Mouse (Mus musculus) ES-E14 (cell line): ENCODE results near the gene Krtap5-4. TPM values are rescaled to one million over a fixed set of nuclear protein-coding genes. Genes with fewer than 3 reads are reported as not detected.

Experiments
- DNase-seq: peaks from one replicate; pipeline ENCODE4 v3.0.0-alpha.2; 2013; ENCODE audit warnings: low read depth, low spot score
- H3K27ac ChIP-seq: 2 replicates; pipeline ENCODE4 v1.5.1; 2012; ENCODE audit warnings: low read depth, mild to moderate bottlenecking, low read length, moderate library complexity, mixed read lengths; ENCODE audit not compliant: poor library complexity, insufficient read depth, severe bottlenecking
- H3K36me3 ChIP-seq: 2 replicates; pipeline ENCODE4 v1.6.1; 2012; ENCODE audit warnings: mild to moderate bottlenecking, low read length, moderate library complexity, mixed read lengths; ENCODE audit not compliant: control insufficient read depth, poor library complexity, insufficient read depth, severe bottlenecking
- H3K4me1 ChIP-seq, 2 experiments: fragments of 150-350 bp in 1 of 2; sonication (generic) in 1 of 2; 2 replicates each; pipeline ENCODE4 v1.6.1; 2012; ENCODE audit warnings: low read length in 2 of 2, mild to moderate bottlenecking in 1 of 2, mixed read lengths in 1 of 2; ENCODE audit not compliant: control insufficient read depth in 2 of 2, insufficient read depth in 2 of 2, poor library complexity in 1 of 2
- H3K4me3 ChIP-seq, 2 experiments: fragments of 150-350 bp in 1 of 2; sonication (generic) in 1 of 2; 2 replicates each; pipeline ENCODE4 v1.5.1; 2012; ENCODE audit warnings: low read length in 2 of 2, low read depth in 1 of 2, mild to moderate bottlenecking in 1 of 2, mixed read lengths in 1 of 2; ENCODE audit not compliant: insufficient read depth in 1 of 2, poor library complexity in 1 of 2, severe bottlenecking in 1 of 2
- H3K9ac ChIP-seq: 2 replicates; pipeline ENCODE4 v1.6.1; 2012; ENCODE audit warnings: low read depth, mild to moderate bottlenecking, low read length, mixed read lengths; ENCODE audit not compliant: poor library complexity, insufficient read depth, severe bottlenecking
- H3K9me3 ChIP-seq: fragments of 150-350 bp; sonication (generic); 2 replicates; pipeline ENCODE4 v1.6.1; 2012; ENCODE audit warnings: low read depth, mild to moderate bottlenecking, low read length; ENCODE audit not compliant: control insufficient read depth, insufficient read depth
- CHD2 ChIP-seq: IDR thresholded peaks from 2 replicates; pipeline ENCODE4 v1.6.1; 2014; ENCODE audit warnings: mild to moderate bottlenecking, low read depth, low read length, inconsistent platforms
- HCFC1 ChIP-seq: IDR thresholded peaks from 2 replicates; pipeline ENCODE4 v1.6.1; 2012; ENCODE audit warnings: low read length, inconsistent platforms, borderline replicate concordance; ENCODE audit not compliant: insufficient read depth
- MAFK ChIP-seq: IDR thresholded peaks from 2 replicates; pipeline ENCODE4 v1.6.1; 2014; ENCODE audit warnings: mild to moderate bottlenecking, low read depth, low read length, inconsistent platforms; ENCODE audit not compliant: insufficient read depth
- ZC3H11A ChIP-seq: IDR thresholded peaks from 2 replicates; pipeline ENCODE4 v1.6.1; 2012; ENCODE audit warnings: low read depth, mild to moderate bottlenecking, inconsistent platforms, low read length, borderline replicate concordance
- ZNF384 ChIP-seq: IDR thresholded peaks from 2 replicates; pipeline ENCODE4 v1.6.1; 2012; ENCODE audit warnings: low read depth, low read length, inconsistent platforms
- in situ Hi-C, 2 experiments: fragments of 600-800 bp; cut with MboI; formaldehyde crosslinking; loops; one replicate each; pipeline ENCODE4 v1.15.1; 2025; ENCODE audit warnings: low sequenced_read_pairs in 2 of 2, inconsistent platforms in 1 of 2; ENCODE audit not compliant: unreplicated experiment in 2 of 2
- total RNA-seq: library from RNA; depleted of rRNA; stranded (reverse); fragments of 300-350 nt; gene quantifications from 2 replicates; pipeline ENCODE4 v1.2.3, GENCODE M21; 2012

Krtap5-4 gene
- total RNA-seq, 1 experiment, result not detected

GRCm38 (mm10) chr7:142322641-142323040, 19.3 kb downstream of the Krtap5-4 start:
- DNase-seq, result no peak
- H3K36me3 ChIP-seq, result no peaks in the 10 kb centered on the region
- no peak for TF ChIP-seq ZC3H11A
- TF ChIP-seq HCFC1, result no peak
- no peak for TF ChIP-seq ZNF384
- TF ChIP-seq MAFK, result no peak
- no peak for TF ChIP-seq CHD2
- H3K9ac ChIP-seq, result no peak overlapping the region
- no peaks in the 10 kb centered on the region for H3K9me3 ChIP-seq
- in situ Hi-C loops, result no loop called here
- H3K4me3 ChIP-seq, result no peak overlapping the region
- no peaks in the 10 kb centered on the region for H3K4me1 ChIP-seq
- no peak overlapping the region for H3K27ac ChIP-seq

GRCm38 (mm10) chr7:142323396-142324117, 20.2 kb downstream of the Krtap5-4 start:
- Histone ChIP-seq H3K9ac (no peak overlapping the region), H3K9me3 (no peaks in the 10 kb centered on the region), H3K27ac (no peak overlapping the region), H3K4me1 (no peaks in the 10 kb centered on the region), H3K4me3 (no peak overlapping the region), H3K36me3 (no peaks in the 10 kb centered on the region)
- DNase-seq, result no peak
- in situ Hi-C loops, result no loop called here
- TF ChIP-seq ZNF384 (no peak), ZC3H11A (no peak), MAFK (no peak), HCFC1 (no peak), CHD2 (no peak)

GRCm38 (mm10) chr7:142326714-142327445, 23.5 kb downstream of the Krtap5-4 start:
- in situ Hi-C loops, result no loop called here
- Histone ChIP-seq H3K4me3 (no peak overlapping the region), H3K36me3 (no peaks in the 10 kb centered on the region), H3K9ac (no peak overlapping the region), H3K9me3 (no peaks in the 10 kb centered on the region), H3K27ac (no peak overlapping the region), H3K4me1 (no peaks in the 10 kb centered on the region)
- DNase-seq, result no peak
- TF ChIP-seq HCFC1 (no peak), ZNF384 (no peak), CHD2 (no peak), MAFK (no peak)

- Histone ChIP-seq H3K36me3 (no peaks in the 10 kb centered on the region), H3K4me3 (no peak overlapping the region), H3K9ac (no peak overlapping the region), H3K4me1 (no peaks in the 10 kb centered on the region), H3K9me3 (no peaks in the 10 kb centered on the region), H3K27ac (no peak overlapping the region)
- TF ChIP-seq MAFK (no peak), ZC3H11A (no peak), CHD2 (no peak)
- in situ Hi-C loops, result no loop called here
- no peak for DNase-seq
Observed at GRCm38 (mm10) chr7:142328507-142328906, 25.2 kb downstream of the Krtap5-4 start.
